Mouse (Mus musculus) liver, postnatal 0 days (tissue): ENCODE results near the gene Gm21748. TPM values are rescaled to one million over a fixed set of nuclear protein-coding genes. Genes with fewer than 3 reads are reported as not detected.
"Not testable (repeated sequence)": the region's sequence is repeated elsewhere in the genome, so short reads cannot be mapped to it uniquely, and the experiment has no call there.

Experiments used
- ATAC-seq: fragments of 200-750 bp; cut with Nextera tagmentation; 2 replicates; pipeline ENCODE4 v1.8.0; 2017; ENCODE audit warnings: mild to moderate bottlenecking, moderate library complexity
- DNase-seq: peaks from one replicate; pipeline ENCODE4 v3.0.0-alpha.2; 2016
- H3K27ac ChIP-seq: fragments of 300-500 bp; sonication (generic); 2 replicates; pipeline ENCODE4 v1.5.1; 2014; ENCODE audit warnings: antibody characterized with exemption, moderate library complexity, mild to moderate bottlenecking, low read depth
- H3K27me3 ChIP-seq: fragments of 300-500 bp; sonication (generic); 2 replicates; pipeline ENCODE4 v1.6.1; 2014; ENCODE audit warnings: low read length, control low read depth, mixed read lengths; ENCODE audit not compliant: insufficient read depth
- H3K36me3 ChIP-seq: fragments of 300-500 bp; sonication (generic); replicated peaks from 2 replicates; pipeline ENCODE4 v1.6.1; 2014; ENCODE audit warnings: mild to moderate bottlenecking, control low read depth, low read length, moderate library complexity, mixed read lengths; ENCODE audit not compliant: insufficient read depth
- H3K4me1 ChIP-seq: fragments of 300-500 bp; sonication (generic); 2 replicates; pipeline ENCODE4 v1.6.1; 2014; ENCODE audit warnings: antibody characterized with exemption, mild to moderate bottlenecking, control low read depth; ENCODE audit not compliant: insufficient read depth
- H3K4me2 ChIP-seq: fragments of 300-500 bp; sonication (generic); 2 replicates; pipeline ENCODE4 v1.6.1; 2014; ENCODE audit warnings: low read depth, mild to moderate bottlenecking, low read length, moderate library complexity, mixed read lengths
- H3K4me3 ChIP-seq: fragments of 300-500 bp; sonication (generic); 2 replicates; pipeline ENCODE4 v1.5.1; 2014; ENCODE audit warnings: low read depth, low read length
- H3K9ac ChIP-seq: fragments of 300-500 bp; sonication (generic); replicated peaks from 2 replicates; pipeline ENCODE4 v1.6.1; 2014; ENCODE audit warnings: mild to moderate bottlenecking, moderate library complexity
- H3K9me3 ChIP-seq: fragments of 300-500 bp; sonication (generic); 2 replicates; pipeline ENCODE4 v1.6.1; 2016; ENCODE audit warnings: mild to moderate bottlenecking, control low read depth, low read length, mixed read lengths
- WGBS: fragments of 180-500 bp; shearing (Covaris S2); extraction: QIAGEN DNeasy Blood & Tissue Kit; methylation state at CpG from one replicate; pipeline ENCODE4 v1.1.7; 2014; ENCODE audit not compliant: insufficient replicate concordance; 5-methylcytosine and 5-hydroxymethylcytosine counted together
- polyA plus RNA-seq: library from polyadenylated mRNA; unstranded; fragments of >200 nt; fragmentation: Nextera tagmentation; extraction: Ambion mirVana; gene quantifications from 2 replicates; pipeline ENCODE4 v1.2.1, GENCODE M21; 2015

Gm21748 gene
- not detected in 2 replicates for polyA plus RNA-seq

DNA sequence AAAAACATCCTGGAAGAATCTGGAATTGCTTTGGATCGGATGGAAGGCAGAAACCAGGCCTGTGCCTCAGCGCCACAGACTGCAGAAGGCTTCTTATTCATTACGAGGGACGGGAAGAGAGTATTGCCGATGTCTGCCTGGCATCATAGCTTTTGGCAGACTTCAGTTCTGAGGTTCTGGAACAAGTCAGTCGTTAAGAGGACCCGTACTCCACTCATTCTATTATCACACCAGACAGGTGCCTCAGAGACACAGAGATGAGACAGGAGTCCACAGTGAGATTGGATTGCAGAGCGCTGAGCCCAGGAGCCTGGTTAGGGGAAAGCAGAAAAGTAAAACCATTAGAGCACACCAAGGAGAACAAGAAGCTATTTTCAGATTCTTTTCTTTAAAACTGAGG lies at the start of gene Gm21748:
TSS of gene Gm21748 (minus strand) at position 101 of the 400 bp plus-strand sequence.
- not testable (repeated sequence) for H3K9ac ChIP-seq, H3K4me2 ChIP-seq, DNase-seq, H3K4me3 ChIP-seq, H3K27me3 ChIP-seq, ATAC-seq, H3K4me1 ChIP-seq, H3K9me3 ChIP-seq, H3K27ac ChIP-seq, H3K36me3 ChIP-seq
- WGBS: no CpG with 5 or more reads among the region's 8 CpGs

Other genes with a start within 250 kb of the Gm21748 start
- not detected in 2 replicates for gene Gm21860, start 84.4 kb downstream of the Gm21748 start, polyA plus RNA-seq
- gene Gm47283, start 54.4 kb downstream of the Gm21748 start, polyA plus RNA-seq: not detected in 2 replicates